Mouse (Mus musculus) kidney, adult 10 weeks (tissue): ENCODE measurements around the gene Asmt. TPM values are rescaled to one million over a fixed set of nuclear protein-coding genes. Genes with fewer than 3 reads are reported as not detected.

Source experiments
- polyA plus RNA-seq: library from polyadenylated mRNA; stranded (reverse); fragments of 350-450 nt; fragmentation: Illumina TruSeq; extraction: RNeasy Lipid Tissue Mini Kit (QIAGEN cat#74804); gene quantifications from one replicate; pipeline ENCODE4 v1.2.3, GENCODE M21; 2014; ENCODE audit warnings: low read depth, low replicate concordance

Asmt gene
- polyA plus RNA-seq: not detected

DNA sequence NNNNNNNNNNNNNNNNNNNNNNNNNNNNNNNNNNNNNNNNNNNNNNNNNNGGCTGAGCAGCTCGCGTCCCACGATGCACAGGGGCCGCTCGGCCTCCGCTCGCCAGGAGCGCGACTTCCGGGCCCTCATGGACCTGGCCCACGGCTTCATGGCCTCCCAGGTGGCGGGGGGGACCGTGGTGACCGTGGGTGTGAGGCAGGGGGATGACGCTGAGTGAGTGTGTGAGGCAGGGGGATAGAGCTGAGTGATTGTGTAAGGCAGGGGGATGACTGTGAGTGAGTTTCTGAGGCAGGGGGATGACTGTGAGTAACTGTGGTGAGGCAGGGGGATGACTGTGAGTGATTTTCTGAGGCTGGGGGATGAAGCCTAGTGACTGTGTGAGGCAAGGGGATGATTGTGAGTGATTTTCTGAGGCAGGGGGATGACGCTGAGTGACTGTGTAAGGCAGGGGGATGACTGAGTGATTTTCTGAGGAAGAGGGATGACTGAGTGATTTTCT, at the start of gene Asmt:
Asmt (plus strand) TSS at position 51 of the 499 bp plus-strand sequence.

